Mouse (Mus musculus): ENCODE results near the gene Peak1. TPM values are rescaled to one million over a fixed set of nuclear protein-coding genes. Genes with fewer than 3 reads are reported as not detected.

Gene Peak1
- polyA plus RNA-seq (2017; shearing (Covaris generic)): 39.9 TPM

DNA sequence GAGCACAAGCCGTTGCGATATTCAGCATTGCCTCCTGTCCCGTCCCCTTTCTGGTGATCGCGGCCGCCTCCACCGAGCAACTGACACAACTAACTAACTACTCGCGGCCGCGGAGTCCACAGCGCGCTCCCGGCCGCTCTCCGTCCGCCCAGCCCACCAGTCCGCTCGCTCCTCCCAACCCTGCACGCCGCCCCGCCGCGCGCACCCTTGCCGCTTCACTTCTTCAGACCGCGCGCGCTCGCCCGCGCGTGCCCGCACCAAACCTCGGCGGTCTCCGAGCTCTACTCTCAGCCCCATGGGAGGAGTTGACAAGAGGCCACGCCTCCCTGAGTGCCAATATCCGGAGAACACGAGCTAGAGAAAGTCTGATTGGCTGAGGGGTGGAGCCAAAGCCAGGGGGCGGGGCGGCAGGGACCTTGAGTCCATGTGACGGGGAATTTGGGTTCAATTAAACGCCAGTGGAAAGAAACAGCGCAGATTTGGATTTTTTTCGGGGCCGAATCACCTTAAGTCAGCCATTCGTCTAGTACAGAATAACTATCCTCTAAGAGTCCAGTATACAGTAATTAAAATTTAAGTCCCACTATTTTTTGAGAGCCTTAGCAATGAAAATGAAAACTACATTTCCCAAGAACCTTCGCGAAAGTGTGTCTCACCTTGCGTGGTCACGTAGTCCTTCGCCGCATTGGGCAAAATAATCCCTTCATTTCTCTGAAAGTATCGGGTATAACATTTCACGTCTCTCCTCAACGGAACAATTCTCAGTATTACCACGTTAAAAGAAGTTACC is at the start of gene Peak1, which contains the start of gene Hmg20a:
TSS of gene Peak1 (minus strand) at position 120 of the 790 bp plus-strand sequence.
TSS of gene Hmg20a (plus strand) at position 662 of the 790 bp plus-strand sequence.

DNA sequence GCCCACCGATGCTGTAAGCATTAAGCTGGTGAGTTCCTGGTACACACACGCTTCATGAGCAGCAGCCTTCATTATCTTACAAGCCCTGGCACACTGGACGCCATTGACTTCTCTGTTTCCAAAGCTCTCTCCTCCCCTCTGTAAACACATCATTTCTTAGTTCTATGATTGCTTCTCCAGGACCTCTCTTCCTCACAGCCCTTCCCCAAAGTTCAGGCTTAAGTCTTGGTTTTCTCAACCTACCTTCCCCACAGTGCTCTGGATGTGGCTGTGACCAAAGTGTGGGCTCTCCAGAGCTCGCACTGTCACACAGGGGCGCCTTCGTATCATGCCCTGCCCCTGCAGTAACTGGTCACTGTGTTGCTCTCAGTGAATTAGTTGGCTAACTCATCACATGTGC is 252.5 kb downstream of the Peak1 start, which contains the start of gene Tspan3:
TSS of gene Tspan3 (minus strand) at position 101 of the 400 bp plus-strand sequence.

Other genes with a start within 250 kb of the Peak1 start
- 62.7 TPM for gene Hmg20a, start 542 bp upstream of the Peak1 start, polyA plus RNA-seq (2017; shearing (Covaris generic))

Measured in CD4-positive, CD25-positive, alpha-beta regulatory T cell (primary cell).